Mouse (Mus musculus) thymus, postnatal 36 days (tissue): ENCODE data around the gene Ttc22.

Experiments
- DNase-seq, 2 experiments: peaks; one replicate each; pipeline ENCODE4 v3.0.0; 2022; ENCODE audit warnings: mixed read lengths in 2 of 2

The Ttc22 gene

GRCm38 (mm10) chr4:106664697-106665096 is 42.5 kb downstream of the Ttc22 start:
- DNase-seq, result no peak

GRCm38 (mm10) chr4:106665269-106665668 is 43.0 kb downstream of the Ttc22 start:
- no peak for DNase-seq

- no peak for DNase-seq
These were observed 43.4 kb downstream of the Ttc22 start for GRCm38 (mm10) chr4:106665673-106666072.

- DNase-seq, result no peak
These were observed 44.3 kb downstream of the Ttc22 start for GRCm38 (mm10) chr4:106666546-106666945.

GRCm38 (mm10) chr4:106676749-106677148 is 54.5 kb downstream of the Ttc22 start:
- DNase-seq, result no peak

GRCm38 (mm10) chr4:106678442-106679118 is 56.3 kb downstream of the Ttc22 start, which contains the start of gene Ttc4:
TSS of gene Ttc4 (minus strand) at chr4:106678944.
- peak; percentile 88 to 90 for DNase-seq

- no peak for DNase-seq
These were observed 56.9 kb downstream of the Ttc22 start for GRCm38 (mm10) chr4:106679152-106679551.

- no peak for DNase-seq
These were observed 58.7 kb downstream of the Ttc22 start for GRCm38 (mm10) chr4:106680955-106681354.

GRCm38 (mm10) chr4:106688636-106689296 is 66.5 kb downstream of the Ttc22 start:
- DNase-seq, result no peak
